Mouse (Mus musculus): Measurements from ENCODE around the gene Arl16.
A peak's percentile ranks its signal among the peaks of the same experiment; 100 is the strongest.
"Not testable (repeated sequence)": the region's sequence is repeated elsewhere in the genome, so short reads cannot be mapped to it uniquely, and the experiment has no call there.

The Arl16 gene

DNA sequence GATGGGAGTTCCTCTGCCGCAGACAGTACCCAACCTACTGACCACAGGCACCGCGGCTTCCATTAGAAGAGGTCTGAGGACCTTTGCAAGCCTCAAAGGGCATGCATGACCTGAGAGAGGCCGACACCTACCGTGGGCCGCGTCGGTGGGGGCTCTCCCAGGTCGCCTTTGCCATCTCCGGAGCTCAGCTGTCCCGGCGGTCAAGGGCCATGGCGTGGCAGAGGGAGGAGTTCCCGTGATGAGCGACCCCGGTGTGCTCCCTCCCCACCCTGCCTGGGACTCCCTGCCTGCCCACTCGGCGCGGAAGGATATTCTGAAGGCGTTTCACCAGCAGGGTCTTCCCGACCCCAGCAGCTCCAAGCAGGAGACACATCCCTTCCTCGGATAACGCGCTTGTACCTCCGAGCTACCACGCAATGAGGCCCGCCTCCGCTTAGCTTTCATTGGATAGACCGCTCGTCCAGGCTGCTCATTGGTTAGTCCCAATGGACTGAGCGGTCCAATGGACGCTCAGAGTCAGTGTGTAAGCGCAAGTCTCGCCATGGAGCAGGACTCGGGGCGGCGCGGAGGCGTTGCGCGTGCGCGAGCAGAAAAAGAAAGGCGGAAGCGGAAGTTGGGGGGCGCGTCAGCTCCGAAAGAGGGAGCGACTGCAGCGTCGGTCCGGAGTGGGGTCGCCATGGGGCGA, at the start of gene Arl16:
Arl16 (minus strand) TSS at position 557 of the 685 bp plus-strand sequence.
- DNase-seq (ENCODE audit: low read depth in 2 of 2, low spot score in 2 of 2) = peak; percentile 92 to 93

DNA sequence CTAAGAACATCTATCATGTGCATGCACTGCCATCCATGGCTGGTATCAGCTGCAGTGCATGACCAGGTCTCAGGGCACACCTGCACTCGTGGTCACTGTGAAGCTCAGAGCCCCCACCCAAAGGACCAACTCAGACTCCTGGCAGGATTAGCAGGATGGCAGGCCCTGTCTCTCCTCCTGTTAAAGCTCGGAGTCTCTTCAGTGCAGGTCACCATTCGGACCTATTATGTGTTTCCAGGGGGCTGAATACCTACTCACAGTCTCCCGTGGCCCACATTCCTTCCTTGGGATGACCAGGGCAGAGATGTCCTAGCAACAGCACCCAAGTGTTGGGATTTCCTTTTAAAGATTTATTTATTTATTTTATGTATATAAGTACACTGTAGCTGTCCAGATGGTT, 49.7 kb upstream of the Arl16 start:
- DNase-seq (ENCODE audit: low read depth in 2 of 2, low spot score in 2 of 2) = no peak

DNA sequence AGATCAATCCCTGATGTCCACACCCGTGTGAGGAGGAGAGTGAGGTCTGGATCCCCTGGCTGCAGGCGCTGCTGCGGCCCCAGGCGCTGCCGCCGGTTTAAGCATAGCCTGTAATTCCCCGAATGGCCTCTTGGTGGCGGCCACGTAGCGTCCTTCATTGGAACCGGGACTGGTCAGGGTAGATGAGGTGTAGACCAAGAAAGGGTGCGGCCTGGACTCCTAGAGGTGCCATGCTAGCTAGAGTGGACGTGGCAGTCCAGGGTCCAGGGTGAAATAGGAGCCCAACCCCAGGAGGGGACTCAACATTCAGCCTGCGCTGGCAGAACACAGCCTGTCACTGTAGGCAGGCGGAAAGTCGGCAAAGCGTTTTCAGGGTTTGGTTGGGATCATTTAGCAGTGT, 48.2 kb upstream of the Arl16 start:
- DNase-seq (ENCODE audit: low read depth in 2 of 2, low spot score in 2 of 2) = peak; percentile 77 to 84

DNA sequence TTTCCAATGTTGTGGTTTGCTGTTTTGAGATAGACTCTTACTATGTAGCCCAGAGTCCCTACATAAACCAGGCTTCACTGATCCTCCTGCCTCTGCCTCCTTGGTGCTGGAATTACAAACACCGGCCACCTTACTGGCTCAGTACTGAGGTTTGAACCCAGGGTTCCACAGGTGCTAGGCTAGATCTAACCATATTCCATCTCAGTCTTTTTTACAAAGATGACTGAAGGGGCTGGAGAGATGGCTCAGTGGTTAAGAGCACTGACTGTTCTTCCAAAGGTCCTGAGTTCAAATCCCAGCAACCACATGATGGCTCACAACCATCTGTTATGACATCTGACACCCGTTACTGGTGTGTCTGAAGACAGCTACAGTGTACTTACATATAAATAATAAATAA, 46.9 kb upstream of the Arl16 start:
- DNase-seq (ENCODE audit: low read depth in 2 of 2, low spot score in 2 of 2) = not testable (repeated sequence)

DNA sequence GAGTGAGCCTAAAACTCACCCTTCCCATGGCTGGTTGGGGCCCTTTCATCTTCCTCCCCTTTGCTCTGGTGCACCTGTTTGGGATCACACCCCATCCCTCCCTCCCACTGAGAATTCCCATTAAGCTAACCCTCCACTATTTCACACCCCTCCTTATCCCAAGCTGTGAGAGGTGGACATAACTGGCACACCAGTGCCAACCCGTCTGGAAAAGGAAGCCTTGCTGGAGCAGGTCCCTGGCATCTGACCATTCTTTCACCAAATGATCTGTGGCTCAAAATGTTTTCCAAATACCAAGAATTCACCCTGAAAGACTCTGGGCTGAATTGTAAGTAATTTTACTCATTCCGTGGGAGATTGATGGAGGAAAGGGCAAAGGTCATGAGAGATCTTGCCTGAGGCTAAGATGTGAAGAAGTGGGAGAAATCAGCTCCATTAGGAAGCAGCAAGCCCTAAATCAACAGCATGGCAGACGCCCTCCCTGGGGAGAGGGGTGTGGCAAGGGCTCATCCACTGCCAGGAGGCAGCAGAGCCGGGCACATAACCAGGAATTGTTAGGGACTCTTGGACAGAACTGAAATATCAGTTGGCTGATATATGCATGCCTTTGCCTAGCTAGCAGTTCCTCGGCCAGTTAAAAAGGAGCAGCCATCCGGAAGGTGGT, 45.5 kb upstream of the Arl16 start:
- DNase-seq (ENCODE audit: low read depth in 2 of 2, low spot score in 2 of 2) = no peak

DNA sequence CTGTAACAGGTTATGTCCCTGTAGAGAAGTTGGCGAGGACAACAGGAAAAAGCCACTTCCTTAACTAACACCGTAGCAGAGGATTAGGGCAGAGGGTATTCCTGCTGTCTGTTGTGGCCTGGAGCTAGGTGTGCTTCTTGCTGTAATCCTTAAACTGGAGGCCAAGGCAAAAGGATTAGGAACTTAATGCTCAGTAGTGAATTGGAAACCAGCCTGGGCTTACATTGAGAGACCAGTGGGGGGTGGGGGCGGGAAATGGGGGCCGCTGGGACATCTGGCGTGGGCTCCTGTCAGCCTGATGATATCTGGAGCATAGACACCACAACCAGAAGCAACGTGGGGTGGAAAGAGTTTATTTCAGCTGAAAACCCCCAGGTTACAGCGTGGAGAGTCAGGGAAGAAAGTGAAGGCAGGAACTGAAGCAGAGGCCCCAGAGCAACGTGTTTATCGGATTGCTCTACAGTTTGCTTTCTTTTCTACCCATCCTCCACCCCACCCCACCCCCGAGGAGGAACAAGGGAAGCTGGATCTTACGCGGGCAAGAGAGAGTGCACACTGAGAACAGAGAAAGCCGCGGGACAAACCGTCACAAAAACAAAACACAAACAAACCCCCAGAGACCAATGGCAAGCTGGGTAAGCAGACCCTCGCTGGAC, 43.1 kb upstream of the Arl16 start:
- DNase-seq (ENCODE audit: low read depth in 2 of 2, low spot score in 2 of 2) = no peak

DNA sequence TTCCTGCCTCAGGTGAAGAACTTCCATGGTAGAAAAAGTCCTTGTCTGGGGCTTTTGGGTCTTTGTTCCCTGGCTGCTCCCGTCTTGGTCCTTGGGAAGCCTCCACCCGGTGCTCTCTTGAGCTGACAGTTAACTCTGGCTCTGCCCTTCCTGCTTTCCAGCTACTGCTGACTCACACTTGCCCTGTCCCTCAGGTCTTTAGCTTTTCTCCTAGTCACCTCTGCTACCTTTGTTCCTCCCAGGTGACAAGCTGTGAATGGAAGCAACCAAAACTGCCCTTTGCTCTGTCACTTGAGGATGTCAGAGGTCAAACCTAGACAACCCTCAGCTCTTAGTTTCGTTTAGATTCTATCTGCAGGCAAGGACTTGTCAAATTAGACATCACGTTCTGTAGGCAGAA, 42.5 kb upstream of the Arl16 start:
- no peak for DNase-seq (ENCODE audit: low read depth in 2 of 2, low spot score in 2 of 2)

DNA sequence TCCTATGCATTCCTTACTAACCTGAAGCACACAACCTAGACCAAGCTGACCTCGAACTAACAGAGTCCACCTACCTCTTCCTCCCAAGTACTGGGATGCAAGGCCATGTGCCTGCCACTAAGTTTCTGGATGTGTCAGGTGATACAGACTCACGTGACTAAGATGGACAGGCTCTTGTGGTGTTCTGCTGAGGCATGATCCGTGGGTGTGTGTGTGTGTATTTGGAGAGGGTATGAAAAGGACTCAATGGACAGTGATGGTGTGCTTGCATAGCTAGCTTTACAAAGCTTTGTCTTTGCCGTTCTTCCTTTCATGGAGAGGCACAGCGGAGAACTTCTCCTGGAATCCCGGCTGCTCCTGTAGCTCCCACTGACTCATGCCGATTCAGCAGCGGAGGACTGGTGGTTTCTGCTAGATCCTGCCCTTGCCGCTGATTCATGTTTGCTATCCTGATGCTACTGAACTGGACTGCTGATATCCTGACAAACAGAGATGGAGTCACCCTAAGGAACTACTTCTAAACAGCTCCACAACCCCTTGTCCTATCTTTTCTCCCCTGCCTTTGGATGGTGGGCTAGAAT, 41.0 kb upstream of the Arl16 start:
- DNase-seq (ENCODE audit: low read depth in 2 of 2, low spot score in 2 of 2) = no peak

DNA sequence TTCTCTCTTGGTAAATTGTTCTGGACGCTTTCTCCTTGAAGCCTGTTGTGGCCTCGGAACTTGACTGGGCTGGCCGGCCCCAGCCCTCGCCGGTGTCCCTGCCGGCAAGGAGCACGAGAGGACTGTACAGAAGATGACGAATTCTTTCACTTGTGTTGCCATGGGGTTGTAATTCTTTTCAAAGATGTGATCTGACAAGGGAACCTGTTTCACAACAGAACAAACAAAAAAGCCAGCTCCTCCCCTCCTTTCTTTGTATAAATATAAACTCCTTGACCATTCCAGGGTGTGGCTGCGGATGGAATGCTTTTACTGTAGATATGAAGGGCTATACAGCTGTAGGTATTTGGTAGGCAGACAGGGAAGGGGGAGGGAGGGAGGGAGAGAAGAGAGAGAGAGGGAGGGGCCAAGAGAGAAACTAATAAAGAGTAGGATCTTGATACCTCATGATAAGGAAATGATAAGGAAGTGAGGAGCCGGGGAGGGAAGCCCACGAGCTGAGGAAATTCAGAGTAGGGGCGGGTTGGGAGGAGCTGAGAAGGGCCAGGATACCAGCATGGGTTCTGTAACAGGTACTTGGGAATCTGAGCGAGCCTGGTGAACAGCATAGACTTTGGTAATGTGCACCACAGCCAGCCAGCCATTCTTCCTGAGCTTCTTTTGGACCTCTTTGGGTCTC, 40.3 kb upstream of the Arl16 start:
- no peak for DNase-seq (ENCODE audit: low read depth in 2 of 2, low spot score in 2 of 2)

DNA sequence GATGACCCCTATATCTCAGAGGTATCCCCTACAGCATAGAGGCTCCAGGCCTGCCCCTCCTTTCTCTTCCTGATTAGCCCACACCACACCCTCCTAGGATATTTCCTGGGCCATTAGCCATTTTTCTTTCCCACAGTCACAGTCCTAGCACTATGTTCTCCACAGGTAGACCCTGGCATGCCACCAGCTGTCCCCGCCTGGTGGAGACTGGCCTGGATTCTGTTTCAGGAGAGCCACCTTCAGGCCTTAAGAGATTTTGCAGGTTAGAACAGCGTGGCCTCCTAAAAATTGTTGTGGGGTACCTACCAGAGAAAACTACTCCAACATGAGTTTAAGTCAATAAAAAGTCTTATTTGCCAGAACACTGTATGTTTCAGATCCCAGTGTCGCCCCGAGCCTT, 39.5 kb upstream of the Arl16 start:
- no peak for DNase-seq (ENCODE audit: low read depth in 2 of 2, low spot score in 2 of 2)

DNA sequence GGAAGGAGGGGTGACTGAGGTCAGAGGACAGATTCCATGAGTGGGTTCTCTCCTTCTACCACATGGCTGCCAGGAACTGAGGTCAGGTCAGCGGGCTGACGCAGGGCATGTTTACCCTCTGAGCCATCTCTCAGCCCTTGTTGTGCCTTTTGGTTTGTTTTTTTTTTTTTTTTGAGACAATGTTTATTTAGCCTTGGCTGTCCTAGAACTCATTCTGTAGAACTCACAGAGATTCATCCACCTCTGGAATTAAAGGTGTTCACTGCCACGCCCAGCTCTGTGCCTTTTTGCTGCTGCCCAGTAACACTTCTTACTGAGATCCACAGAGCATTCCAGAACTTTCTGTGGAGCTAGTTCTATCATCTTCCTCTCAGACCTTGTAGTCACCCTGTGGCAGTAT, 38.3 kb upstream of the Arl16 start:
- DNase-seq (ENCODE audit: low read depth in 2 of 2, low spot score in 2 of 2) = no peak

DNA sequence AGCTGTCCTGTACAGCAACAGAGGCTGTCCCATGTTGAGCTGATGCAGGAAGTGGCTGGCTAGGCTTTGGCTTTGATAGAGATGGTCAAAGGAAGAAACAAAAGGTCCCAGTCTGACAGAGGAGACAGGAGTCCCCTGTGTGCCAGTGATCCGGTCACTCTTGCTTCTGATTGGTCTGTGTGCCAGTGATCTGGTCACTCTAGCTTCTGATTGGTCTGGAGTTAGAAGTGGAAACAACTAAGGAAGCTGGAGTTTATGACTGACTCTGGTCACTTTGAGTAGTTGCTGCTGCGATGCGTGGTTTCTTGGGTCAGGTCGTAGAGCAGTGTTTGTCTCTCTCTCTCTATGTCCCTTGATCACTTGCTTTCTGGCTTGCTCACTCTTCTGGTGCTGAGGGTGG, 34.3 kb upstream of the Arl16 start:
- no peak for DNase-seq (ENCODE audit: low read depth in 2 of 2, low spot score in 2 of 2)

DNA sequence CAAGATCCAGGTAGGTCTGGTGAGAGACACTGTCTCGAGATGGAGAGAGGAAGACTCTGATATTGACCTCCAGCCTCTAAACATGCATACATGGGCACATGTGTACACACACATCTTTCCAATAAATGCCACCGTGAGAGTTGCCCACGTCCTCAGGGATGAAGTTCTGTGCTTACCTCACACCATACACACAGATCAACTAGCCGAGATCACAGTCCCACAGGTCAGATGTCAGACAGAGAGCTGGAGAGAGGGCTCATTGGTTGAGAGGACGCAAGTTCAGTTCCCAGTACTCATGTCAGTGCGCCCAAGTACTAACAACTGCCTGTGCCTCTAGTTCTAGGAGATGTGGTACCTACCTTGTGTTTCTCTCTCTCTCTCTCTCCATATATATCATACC, 33.6 kb upstream of the Arl16 start:
- no peak for DNase-seq (ENCODE audit: low read depth in 2 of 2, low spot score in 2 of 2)

DNA sequence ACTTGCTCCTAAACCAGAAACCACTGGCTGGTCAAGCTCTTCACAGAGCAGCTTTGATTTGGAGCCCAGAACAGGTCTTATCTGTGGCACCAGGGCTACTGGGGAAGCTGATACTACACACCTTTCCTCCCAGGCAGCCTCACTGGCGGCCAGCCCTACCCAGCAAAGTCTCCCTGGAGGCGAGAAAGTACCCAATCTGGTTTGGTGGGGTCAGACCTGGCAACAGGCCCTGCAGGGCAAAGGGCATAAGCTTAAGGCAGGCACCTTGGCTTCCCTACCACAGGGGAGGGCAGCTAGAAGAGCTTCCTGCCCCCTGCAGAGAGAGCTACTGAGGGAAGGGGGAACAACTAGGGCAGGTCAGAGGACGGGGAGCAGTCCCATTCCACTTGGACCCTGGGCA, 33.0 kb upstream of the Arl16 start:
- no peak for DNase-seq (ENCODE audit: low read depth in 2 of 2, low spot score in 2 of 2)

DNA sequence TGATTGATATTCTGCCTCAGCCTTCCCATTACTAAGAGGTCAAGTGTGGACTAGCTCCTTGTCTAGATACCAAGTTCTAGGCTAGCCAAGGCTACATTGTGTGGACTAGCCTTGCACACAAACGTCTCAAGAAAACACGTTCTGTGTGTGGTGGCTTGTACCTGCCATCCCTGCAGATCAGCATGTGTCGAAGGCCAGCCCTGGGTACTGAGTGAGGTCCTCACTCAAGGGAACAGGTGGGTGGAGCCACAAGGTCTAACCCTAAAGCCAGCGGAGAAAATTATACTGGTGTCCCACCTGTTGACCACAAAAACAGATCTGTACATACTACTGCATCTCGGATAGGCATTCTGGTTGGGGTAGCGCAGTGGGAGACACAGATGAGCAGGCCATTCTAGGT, 32.5 kb upstream of the Arl16 start:
- DNase-seq (ENCODE audit: low read depth in 2 of 2, low spot score in 2 of 2) = no peak

DNA sequence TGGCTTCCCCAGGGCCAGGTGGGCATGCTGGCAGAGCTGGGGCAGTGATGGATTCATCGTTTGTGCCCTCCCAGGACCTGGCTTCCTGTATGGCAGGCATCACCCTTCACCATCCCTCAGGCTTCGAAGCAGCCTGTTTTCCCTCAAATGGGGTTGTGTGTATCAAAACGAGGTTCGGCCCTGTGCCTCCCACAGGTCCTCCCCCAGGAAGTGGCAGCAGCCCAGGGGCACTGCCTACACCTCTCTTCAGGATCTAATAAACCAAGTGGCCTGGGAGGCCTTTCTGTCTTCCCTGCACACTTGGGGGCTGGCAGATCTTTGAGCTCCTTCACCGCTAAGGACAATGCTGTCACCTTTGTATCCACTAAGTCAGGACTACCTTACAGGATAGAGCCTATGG, 31.5 kb upstream of the Arl16 start:
- no peak for DNase-seq (ENCODE audit: low read depth in 2 of 2, low spot score in 2 of 2)

DNA sequence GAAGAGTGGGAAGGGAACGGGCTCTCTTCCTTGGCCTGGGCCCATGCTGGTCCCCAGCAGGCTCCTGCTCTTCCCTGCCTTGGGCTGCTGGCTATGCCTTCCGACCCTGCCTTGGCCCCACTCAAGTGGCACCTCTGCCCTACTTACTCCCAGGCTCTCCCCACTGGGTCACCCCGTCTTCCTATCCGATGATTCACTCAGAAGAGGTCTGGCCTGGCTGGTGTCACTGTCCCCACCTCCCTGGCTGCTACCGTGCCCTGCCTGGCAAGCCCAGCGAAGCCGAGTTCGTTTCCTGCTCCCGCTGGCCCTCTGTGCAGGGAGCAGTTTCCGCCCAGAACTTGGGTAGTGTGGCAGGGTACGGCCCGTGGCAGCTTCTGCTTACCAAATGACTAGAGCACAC, 30.8 kb upstream of the Arl16 start:
- DNase-seq (ENCODE audit: low read depth in 2 of 2, low spot score in 2 of 2) = no peak

DNA sequence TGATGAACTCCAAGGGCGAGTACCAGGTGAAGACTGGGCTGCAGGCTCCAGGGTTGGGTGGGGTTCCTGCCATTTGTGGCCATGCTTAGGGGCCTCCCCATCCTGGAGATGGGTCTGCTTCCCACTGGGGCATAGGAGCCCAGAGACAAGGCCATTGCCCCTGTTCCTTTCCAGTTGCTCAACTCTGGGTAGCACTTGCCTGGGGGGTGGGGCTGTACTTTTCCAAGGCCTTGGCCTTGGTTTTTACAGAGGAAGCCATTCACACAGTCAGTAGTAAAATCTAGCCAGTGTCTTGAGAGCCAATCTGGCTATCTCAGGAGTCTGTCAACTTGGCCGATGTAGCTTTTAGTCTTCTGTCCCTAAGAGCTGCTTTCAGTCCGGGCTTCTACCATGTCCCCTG, 30.0 kb upstream of the Arl16 start:
- no peak for DNase-seq (ENCODE audit: low read depth in 2 of 2, low spot score in 2 of 2)

DNA sequence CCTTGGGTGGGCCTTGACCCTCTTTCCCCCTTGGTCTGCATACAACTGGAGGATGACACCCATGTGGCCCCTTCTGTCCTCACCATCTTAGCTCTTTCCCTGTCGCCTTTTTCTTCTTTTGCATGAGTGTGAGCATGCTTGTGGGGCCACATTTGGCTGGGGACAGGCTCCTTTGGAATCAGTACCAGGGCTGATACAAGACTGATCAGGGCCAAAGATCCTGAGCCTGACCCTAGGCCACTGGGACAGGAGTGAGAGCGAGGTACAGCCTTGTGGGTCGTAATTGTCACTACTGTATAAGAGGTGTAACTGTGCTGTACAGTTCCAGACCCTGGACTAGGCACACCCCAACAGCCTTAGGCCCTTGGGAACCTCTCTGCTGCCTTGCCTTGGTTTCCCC, 26.5 kb upstream of the Arl16 start:
- DNase-seq (ENCODE audit: low read depth in 2 of 2, low spot score in 2 of 2) = no peak

DNA sequence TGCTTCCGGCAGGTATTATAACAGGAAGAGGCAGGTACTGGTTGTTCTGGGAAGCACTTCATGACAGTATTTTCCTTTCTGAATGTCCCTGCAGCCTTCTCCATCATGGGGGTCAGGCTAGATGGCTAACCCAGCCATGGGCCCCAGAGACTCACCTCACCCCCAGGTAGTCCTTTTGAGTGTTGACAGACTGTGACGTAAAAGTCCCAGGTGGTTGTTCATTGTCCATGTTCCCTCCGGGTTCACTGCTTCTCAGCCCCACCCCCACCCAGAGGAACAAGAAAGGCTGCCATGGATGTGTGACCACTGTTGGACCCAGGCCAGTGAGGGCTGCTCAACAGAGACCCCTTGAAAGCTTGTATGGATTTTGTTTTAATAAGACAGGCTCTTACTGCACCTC, 25.9 kb upstream of the Arl16 start:
- no peak for DNase-seq (ENCODE audit: low read depth in 2 of 2, low spot score in 2 of 2)

DNA sequence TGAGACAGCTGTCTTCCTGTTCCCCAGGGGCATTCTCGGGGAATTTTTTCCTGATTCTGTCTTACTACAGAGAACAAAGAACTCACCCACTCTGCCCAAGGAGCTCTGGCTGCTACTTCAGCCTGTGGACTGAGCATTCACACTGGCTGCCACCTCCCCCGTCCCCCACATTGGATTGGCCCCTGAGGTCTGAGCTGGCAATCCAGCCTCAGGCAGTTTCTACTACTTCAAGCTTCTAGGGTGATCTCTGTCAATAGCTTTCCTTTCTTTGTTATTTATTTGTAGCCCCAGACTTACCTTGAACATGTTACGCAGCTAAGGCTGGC, 25.4 kb upstream of the Arl16 start:
- DNase-seq (ENCODE audit: low read depth in 2 of 2, low spot score in 2 of 2) = no peak

Data from CD8-positive naive resting alpha-beta T cell, adult 2 months (primary cell).